Mouse (Mus musculus) layer of hippocampus, adult 11-12 months (tissue): Measurements from ENCODE around the gene 4931414P19Rik.
A peak's percentile ranks its signal among the peaks of the same experiment; 100 is the strongest.

ENCODE experiments used
- DNase-seq: peaks from one replicate; pipeline ENCODE4 v3.0.0; 2022; ENCODE audit warnings: low spot score

The 4931414P19Rik gene

DNA sequence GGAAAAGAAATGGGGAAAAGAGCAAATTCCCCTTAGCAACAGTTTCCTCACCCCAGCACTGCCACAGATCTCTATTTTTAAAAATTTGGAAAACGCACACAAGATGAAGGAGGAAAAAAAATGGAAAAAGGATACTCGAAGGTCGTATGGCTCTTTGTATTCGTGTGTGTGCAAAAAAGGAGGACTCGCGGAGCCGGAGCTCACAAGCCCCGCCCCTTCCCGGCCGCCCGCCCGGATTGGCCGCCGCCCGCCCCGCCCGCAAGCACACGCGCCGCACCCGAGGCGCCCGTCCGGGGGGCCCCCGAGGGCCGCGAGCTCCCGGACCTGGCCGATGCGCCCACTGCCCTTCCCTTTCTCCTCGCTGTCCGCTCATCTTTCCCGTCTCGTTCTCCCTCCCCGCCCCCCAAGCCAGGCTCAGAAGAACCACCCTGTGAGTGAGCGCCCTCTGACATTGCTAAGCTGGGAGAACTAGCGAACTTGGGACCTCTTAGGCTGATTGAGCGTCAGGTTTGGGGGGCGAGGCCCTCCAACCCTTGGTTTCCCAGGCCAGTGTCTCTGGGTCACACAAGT lies at the start of gene 4931414P19Rik:
Gene 4931414P19Rik (minus strand): TSS at position 242 of the 570 bp plus-strand sequence.
- DNase-seq: peak; percentile 64

DNA sequence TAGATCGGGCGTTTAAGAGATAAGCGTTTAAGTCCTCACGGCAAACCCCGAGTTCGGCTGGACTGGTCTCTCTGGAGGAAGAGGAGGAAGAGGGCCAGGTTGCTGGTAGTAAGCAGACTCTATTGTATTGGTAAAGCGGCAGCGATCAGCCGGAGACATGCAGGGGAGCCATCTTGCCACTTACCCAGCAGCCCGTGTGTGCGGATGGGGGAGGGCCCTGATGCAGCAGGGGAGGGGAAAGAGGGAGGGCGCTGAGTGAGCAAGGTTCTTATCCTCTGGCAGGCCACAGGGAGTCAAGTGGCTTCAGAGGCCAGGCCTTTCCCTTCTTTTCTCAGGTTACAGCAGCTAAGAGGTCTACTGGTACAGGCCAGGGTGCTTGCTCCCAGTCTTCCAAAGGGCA lies 47.7 kb upstream of the 4931414P19Rik start:
- peak; percentile 84 for DNase-seq

DNA sequence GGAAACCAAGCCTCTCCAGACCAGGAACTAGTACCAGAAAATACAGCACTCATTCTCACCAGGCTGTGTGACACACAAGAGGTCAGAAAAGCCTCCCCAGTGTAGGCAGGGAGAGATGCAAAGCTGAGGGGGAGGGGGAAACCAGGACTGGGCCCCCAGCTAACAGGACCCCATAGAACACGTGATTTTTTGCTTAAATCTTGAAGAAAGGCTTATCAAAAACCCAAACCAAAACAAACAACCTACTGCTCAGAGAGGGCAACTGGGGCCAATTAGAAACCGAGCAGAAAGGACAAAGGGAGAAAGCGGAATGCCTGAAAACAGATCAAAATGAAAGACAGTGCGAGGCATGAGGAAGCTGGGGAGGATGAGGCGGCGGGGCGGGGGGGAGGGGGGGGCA lies 47.0 kb upstream of the 4931414P19Rik start:
- no peak for DNase-seq

DNA sequence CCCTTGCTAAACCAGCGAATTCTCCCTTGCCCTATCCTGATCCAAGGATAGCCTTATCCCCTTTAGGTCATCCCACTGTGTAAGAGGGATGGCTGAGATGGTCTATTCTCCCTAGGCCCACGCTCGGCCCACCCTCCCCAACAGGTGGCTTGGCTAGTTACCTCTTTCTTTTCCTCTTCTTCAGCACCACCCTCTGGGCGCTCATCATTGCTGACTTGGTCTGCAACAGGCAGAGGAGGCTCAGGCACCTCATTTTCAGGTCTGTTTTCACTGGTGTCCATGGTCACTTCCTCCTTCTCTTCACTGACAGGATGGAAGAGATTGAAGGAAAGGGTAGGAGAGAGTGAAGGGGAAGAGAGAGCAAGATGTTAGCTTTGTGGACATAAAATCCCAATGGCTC lies 45.8 kb upstream of the 4931414P19Rik start:
- no peak for DNase-seq

DNA sequence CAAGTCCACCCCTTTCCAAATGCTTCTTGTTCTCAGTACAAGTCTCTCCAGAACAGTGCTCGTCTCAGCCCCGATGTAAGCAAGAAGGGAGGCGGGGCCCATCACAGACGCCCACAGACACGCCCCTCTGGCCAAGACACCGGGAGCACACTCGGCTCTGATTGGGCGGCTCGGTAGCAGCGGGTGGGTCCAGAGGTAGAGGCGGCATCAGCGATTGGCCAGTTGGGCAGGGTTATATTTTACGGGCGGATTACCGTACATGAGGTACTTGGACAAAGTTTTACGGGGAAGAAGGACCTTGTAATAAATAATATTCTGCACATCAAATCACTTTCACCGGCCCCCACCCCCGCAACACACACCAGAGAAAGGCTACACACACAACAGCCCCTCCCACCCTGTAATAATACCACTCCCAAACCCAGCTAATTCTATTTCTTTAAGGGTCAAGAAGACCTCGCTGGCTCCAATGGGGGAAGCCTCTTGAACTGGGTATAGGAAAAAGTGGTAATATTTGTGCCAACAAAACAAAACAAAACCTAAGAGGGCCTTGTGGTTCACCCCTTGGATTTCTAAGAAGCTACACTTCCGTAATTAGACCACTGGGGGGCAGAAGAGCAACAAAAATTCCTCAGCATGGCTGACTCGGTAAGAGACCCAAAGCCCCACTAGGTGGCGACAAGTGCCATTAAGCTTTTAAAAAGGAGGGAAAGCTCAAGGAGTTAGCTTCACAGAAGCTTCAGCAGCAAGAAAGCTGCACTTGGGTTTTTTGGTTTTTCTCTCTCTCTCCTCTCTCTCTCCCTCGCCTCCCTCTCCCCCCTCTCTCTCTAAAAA lies 45.0 kb upstream of the 4931414P19Rik start:
- peak; percentile 86 for DNase-seq

DNA sequence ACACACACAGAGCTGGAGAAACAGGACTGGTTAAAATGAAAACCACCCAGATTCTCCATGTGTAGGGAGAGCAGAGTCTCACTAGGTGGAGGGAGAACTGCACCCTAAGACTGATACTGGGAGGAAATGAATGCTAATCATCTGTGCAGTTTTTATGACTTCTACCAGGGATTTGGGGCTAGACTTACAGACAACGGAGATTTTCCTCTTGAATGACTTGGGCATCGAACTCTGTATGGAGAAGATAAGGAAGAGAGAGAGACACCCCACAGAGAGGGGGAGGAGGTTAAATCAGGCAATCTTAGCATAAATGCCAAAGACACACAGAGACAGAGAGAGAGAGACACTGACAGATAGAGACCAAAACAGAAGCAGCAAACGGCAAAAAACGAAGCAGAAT lies 42.1 kb upstream of the 4931414P19Rik start:
- no peak for DNase-seq

DNA sequence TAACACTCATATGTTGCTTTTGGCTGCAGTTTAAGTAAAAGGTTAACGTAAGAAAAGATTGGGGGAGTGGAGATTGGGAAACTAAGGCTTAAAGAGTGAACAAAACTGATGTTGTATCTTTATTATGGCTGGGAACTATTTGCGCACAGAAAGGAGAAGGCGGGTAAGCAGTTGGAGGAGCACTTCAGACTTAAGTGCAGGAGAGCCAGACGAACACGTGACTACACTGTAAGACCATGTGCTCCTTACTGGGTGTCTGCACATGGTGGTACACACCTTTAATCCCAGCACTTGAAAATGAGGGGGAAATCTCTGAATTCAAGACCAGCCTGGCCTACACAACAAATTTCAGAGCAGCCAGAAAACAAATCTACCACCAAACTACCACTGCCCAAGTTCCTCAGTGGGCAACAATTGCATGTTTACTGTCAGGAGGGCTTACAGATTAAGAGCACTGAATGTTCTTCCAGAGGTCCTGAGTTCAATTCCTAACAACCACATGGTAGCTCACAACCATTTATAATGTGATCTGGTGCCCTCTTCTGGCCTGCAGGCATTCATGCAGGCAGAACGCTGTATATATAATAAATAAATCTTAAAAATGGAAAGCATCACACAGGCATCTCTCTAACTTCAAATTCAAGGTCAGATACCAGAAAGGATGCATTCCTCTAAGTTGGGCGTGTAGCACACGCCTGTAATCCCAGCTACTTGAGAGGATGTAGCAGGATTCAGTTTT lies 41.3 kb upstream of the 4931414P19Rik start:
- DNase-seq: no peak

DNA sequence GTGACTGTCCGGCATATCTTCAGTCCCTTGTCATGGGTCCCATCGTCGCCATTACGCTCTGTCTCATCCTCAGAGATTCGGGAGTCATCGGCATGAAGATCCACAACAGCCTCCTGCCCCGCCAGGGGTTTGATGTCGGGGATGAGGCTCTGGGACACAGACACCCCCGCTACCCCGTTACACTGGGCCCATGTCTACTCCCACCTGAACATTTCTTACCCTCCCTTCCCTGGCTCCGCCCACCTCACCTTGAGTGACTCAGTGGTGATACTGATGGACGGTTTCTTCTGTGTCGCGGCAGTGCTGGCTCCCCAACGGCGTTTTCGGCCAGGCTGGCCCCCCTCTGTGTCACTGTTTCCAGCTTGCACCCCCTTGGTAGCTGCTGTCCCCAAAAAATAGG lies 40.7 kb upstream of the 4931414P19Rik start:
- no peak for DNase-seq

DNA sequence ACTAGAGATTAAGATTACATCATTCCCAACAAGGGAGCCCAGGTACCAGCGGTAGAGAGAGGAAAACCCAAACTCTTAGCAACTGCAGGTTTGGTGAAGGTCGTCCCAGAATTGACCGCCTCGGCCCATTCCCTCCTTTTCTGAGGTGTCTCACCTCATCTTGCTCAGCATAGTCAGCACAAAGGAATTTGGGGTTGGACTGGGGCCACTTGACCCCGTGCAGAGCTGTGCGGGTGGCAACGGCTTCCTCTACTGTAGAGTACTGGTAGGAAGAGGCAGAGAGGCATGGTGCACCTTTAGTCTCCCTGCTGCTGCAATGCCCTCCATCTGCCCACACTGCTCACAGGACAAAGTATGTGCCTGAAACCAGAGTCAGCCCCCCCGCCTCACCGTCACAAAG lies 38.5 kb upstream of the 4931414P19Rik start:
- DNase-seq: no peak

DNA sequence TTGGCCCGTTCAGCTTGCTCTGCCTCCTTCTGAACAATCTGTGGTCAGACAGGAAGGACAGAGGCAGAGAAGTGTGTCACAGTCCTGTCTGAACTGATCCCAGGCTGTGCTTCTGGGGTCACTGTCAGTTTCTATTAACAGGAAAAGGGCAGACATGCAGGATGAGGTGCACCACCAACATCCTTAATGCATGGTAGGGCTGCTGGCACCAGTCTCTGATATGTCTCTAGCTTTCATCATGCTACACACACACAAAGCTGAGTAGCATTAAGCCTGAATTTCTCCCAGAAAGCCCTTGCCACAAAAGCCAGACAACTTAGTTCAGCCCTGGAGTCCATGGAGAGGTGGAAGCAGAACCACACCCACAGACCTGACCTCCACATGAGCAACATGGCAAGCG lies 37.2 kb upstream of the 4931414P19Rik start:
- no peak for DNase-seq

DNA sequence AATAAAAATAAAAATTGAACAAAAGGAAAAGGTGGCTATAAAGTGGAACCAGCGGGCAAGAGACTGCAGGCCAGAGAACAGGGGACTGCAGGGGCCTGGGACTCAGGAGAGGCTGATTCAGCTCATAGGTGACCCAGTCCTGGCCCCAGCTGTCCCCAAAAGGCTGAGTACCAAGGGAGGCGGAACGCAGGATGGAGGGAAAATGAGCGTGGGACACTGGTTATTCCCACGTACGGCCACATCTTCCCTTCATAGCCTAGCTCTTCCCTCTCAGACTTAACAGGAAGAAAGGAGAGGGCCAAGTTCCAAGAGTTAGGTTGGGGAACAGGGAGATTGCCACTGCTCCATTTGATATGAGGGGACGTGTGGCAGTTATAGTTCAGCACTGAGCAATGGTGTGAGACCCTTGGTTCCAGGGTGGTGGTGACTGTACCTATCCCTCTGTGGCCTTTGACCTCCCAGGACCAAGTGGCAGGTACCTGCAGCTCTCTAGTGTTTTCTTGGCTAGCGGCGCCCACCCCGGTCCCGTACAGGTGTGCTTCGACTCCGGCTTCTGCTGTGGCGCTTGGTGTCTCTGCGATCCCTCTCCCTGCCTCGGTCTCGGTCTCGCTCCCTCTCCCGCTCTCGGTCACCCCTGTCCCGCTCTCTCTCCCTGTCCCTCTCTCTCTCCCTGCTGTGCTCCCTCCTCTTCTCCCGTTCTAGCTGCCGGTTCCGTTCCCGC lies 36.6 kb upstream of the 4931414P19Rik start:
- DNase-seq: no peak

DNA sequence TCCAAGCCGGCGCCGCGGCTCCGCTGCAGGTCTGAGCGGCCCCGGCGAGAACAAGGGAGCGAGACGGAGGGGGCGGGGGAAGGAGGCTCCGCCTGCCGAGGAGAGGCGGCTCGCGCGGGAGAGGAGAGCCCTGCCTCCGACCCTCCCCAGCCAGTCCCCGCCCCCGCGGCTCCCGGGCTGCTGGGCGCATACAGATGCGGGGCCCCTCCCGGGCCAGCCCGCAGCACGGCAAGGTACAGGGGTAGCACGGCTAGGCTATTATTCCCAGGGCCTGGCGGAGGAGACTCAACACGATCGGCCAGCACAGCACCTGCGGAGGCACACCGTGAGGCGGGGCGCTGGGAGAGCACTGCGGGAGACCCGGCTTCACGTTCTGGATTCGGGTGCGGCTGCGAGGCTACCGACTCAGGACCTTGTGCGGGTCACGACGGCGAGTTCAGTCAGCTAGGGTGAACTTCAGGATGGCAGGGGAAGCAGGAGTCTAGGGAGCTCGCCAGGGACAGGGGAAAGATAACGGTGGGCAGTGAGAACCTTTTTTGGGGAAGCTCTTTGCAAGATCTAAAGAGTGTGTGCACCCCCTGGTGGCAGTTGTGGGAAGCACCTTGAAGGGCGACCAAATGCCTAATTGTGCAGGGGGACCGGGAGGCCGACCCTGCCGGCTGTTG lies 35.6 kb upstream of the 4931414P19Rik start, which contains the start of gene Cdh24:
Gene Cdh24 (minus strand): TSS at position 60 of the 665 bp plus-strand sequence.
- DNase-seq: peak; percentile 89

DNA sequence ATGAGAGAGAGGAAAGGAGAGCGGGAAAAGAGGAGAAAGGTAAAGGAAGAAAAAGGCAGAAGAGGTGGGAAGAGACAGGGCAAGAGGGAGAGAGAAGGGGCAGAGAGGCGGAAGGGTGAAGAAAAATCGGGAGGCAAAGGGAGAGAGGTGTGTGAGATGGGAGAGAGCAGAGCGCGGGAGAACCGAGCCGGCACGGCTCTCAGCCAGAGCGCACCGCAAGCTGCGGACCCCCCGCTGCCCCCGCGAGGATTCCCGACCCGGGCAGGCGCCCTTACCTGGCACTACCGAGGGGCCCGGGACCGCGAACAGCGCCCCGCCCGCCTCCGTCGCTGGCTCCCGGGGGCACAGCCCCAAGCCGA lies 35.1 kb upstream of the 4931414P19Rik start, which contains the start of gene Gm17606:
Gene Gm17606 (plus strand): TSS at position 7 of the 359 bp plus-strand sequence.
- no peak for DNase-seq

DNA sequence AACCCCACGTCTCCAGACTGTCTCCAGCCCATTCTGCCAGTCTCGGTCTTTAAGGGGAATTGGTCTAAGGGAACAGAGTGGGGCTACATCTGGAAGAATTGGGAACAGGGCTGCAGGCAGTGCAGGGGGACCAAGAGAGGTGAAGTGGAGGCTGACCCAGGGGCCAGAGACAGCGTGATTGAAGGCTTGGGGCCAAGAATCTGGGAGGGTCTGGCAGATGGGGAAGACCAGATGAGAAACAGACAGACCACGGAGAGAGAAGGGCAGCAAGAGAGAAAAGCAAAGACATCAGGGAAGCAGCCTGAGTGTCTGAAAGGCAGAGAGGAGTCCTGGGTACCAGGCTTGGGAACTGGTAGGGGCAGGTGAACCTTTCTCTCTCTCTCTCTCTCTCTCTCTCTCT lies 34.3 kb upstream of the 4931414P19Rik start:
- no peak for DNase-seq

DNA sequence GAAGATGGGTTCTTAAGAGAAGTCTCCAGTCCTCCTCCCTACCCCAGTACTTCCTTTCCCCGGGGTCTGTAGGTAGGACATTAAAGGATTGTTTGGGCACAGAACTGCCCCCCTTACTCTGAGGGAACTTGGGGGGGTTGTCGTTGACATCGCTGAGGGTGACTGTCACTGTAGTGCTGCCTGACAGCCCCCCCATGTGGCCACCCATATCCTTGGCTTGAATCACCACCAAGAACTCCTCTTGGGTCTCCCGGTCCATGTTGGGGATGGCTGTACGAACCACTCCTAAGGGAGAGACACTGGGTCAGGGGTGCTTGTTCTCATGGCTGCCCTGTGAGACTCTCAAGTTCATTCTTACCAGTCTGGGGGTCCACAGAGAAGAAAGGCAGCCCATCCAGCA lies 32.4 kb upstream of the 4931414P19Rik start:
- DNase-seq: no peak

DNA sequence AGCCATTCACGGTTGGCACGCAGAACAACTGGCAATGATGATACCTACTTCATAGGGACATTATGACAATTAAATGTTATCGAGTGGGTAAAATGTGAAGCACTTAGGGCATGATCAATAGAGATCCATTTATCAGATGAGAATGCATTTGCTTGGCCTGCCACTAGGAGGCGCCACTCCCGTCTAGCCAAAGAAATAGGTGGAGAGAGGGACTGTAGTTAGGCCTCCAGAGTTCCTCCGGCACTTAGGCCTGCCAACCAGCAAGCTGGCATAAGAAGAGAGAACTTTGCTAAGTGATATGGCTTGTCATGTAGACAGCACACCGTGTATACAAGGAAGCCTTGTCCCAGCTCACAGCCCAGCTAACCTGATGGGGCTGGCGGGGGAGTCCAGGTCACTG lies 31.2 kb upstream of the 4931414P19Rik start:
- no peak for DNase-seq

DNA sequence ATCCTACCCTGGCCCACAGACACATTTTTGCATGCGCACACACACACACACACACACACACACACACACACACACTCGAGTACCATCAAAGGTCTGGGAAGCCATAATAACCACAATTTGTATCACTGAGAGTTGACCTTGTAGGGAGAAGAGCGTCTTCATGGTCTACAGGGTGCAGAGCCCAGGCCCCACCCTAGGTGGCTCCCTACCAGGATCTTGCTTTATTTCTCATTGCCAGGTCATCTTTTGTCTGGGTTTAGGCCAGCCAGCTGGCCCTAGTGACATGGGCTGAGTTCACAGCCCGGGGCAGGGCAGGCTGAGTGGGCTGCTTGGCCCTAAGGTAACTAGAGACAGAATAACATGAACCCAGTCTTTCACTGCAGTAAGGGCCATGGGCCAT lies 28.4 kb upstream of the 4931414P19Rik start:
- no peak for DNase-seq

DNA sequence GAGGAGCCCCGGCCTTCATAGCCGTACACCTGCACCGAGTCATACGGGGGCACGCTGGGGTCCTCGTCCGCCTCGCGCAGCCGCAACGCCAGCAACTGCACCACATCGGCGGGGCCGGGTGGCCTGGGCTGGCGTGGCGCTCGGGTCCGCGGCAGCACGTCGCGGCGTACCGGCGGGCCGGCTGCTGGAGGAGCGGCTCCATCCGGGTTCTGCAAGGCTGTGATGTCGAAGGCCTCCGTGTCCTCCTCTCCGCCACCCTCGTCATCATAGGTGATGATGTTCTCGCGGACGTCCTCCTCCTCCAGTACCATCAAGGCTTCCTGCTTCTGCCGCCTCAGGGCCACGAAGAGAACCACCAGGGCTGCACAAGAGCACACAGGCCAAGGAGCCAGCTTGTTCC lies 26.5 kb upstream of the 4931414P19Rik start:
- no peak for DNase-seq

DNA sequence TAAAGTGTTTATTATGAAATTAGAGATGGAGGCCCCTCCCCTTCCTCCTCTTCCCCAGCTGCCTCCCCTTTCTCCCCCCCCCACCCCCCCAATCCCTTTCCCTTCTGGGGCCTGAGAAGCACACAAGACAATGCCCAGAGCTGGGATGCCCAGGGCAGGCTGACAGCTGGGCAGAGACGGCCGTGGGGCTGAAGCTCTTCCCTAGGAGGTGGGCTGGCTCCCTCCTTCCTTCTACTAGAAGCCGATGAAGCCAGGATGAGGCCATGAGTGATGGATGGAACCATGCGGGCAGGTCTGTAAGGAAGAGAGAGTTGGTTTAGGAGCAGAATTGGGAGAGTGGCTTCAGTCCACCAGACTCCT lies 25.4 kb upstream of the 4931414P19Rik start:
- no peak for DNase-seq

DNA sequence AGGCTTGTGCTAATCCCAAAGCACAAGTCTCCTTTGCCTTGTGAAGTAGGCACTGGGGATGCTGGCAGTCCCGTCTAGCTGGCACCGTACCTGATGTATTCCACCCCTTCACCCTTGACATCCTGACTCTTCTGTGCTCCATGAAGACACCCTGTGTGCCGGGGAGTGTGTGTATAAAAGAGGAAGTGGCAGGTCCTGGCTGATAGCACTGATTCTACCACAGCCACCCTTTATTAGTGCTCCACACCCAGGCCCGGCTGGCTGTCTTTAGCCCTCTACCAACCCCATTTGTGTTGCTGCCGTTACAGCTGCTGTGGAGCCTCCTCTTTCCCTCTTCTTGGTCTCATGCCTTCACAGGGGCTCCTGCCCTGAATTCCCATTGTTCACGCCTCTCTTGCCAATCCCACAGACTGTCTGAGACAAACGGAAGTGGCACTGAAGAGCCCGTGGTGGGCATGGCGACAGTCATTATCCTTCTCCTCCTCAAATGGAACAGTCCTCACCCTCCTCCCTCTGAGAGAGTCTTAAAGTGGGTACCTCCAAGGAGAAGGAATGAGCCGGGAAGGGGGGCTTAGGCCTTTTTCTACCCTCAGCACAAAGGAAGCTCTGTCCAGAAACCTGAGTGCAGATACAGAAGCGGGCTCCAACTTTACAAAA lies 24.9 kb upstream of the 4931414P19Rik start:
- no peak for DNase-seq

DNA sequence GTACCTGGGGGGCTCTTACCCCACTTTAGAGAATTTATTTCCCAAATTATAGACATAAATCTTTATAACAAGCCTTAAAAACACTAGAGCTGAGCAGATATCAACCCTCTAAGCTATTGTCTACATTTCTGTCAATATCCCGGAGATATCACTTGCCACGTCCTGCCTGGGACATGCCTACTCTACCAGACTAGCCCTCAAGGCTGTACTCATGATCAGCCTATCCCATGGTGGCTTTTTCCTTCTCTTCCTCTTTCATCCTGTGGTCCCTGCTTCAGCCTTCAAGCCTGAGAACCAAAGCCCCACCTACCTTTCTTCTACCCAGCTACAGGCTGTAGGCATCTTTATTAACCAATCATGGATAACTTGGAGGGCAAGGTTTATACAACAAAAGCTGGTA lies 24.0 kb upstream of the 4931414P19Rik start:
- DNase-seq: no peak
